Mouse (Mus musculus): Measurements from ENCODE around the gene Ints12.

DNA sequence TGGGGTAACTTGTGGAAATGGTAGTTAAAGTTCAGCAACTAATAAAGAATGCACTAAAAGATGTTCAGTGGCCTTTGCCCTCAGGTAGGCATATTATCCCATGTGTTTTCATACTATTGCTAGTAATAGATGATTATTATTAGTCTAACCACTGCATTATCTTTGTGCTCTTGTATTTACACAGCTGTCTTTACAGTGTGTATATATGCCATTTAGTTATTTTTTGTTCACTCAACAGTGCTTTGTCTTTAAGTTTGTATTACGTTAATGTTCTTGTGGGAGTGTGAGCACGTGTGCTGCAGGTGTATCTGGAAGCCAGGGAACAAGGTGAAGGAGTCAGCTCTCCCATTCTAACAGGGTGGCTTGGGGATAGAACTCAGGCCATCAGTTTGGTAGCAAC is 7.3 kb downstream of the Ints12 start:
- no peak for TF ChIP-seq CTCF (IDR thresholded peaks at IDR 0.05; ENCODE audit: borderline replicate concordance, insufficient read depth, low read depth, low read length)
- TF ChIP-seq POLR2A (IDR thresholded peaks at IDR 0.05; ENCODE audit: borderline replicate concordance, insufficient read depth, low read length): no peak

Data from cerebellum, adult 2 months (tissue).